Mouse (Mus musculus) olfactory bulb, adult 2 months (tissue): ENCODE measurements at regions not wholly inside any gene's neighbourhood (a gene's known extent, or its start where the extent isn't known, plus 50 kb on each side); places are given as distances from the start of the nearest gene placed in this dataset.

ENCODE experiments used
- CTCF ChIP-seq: fragments of 200-500 bp; IDR thresholded peaks from 2 replicates; pipeline ENCODE4 v1.5.1; 2012; ENCODE audit warnings: low read depth, mild to moderate bottlenecking, low read length, moderate library complexity; ENCODE audit not compliant: insufficient read depth
- POLR2A ChIP-seq: fragments of 200-500 bp; IDR thresholded peaks from 2 replicates; pipeline ENCODE4 v1.6.1; 2012; ENCODE audit warnings: mild to moderate bottlenecking, low read depth, low read length, moderate library complexity; ENCODE audit not compliant: insufficient read depth

GRCm38 (mm10) chr5:4535951-4536350, 221.9 kb downstream of the Fzd1 start:
- TF ChIP-seq POLR2A (no peak), CTCF (no peak)
